Mouse (Mus musculus) liver, postnatal 0 days (tissue): ENCODE measurements around the gene Sypl.

Source experiments
- CTCF ChIP-seq: sonication (generic); IDR thresholded peaks from 2 replicates; pipeline ENCODE4 v1.5.1; 2016; ENCODE audit warnings: antibody characterized with exemption, low read depth
- EP300 ChIP-seq: IDR thresholded peaks from 2 replicates; pipeline ENCODE4 v1.6.1; 2016; ENCODE audit warnings: antibody characterized with exemption, low read depth, mild to moderate bottlenecking

DNA sequence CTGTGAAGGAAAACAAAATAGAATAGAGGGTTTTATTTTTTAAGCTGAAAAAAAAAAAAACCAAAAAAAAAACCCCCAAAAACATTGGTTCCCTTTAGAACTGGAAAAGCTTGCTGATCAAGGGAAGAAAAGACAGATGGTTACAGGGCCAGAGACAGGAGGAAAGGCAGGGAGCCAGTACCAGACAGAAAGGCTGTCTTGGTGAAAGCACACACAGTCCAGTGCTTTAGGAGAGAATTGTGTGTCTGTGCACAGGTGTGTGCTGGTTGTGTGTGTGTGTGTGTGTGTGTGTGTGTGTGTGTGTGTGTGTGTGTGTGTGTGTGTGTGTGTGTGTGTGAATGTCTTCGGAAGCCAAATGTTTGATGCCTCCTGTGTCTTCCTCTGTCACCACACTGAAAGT is 28.9 kb downstream of the Sypl start:
- TF ChIP-seq CTCF (no peak), EP300 (no peak)
